Mouse (Mus musculus) neural tube, embryonic 15.5 days (tissue): ENCODE measurements at regions not wholly inside any gene's neighbourhood (a gene's known extent, or its start where the extent isn't known, plus 50 kb on each side); places are given as distances from the start of the nearest gene placed in this dataset.

Experiments used
- ATAC-seq: fragments of 200-750 bp; cut with Nextera tagmentation; 2 replicates; pipeline ENCODE4 v1.8.0; 2017; ENCODE audit warnings: mild to moderate bottlenecking, moderate TSS enrichment, moderate library complexity; ENCODE audit not compliant: low FRiP score
- H3K27ac ChIP-seq: fragments of 300-500 bp; sonication (generic); replicated peaks from 2 replicates; pipeline ENCODE4 v1.5.1; 2015; ENCODE audit warnings: mild to moderate bottlenecking, inconsistent platforms
- H3K27me3 ChIP-seq: fragments of 300-500 bp; sonication (generic); replicated peaks from 2 replicates; pipeline ENCODE4 v1.6.1; 2015; ENCODE audit warnings: inconsistent platforms
- H3K36me3 ChIP-seq: fragments of 300-500 bp; sonication (generic); 2 replicates; pipeline ENCODE4 v1.6.1; 2015; ENCODE audit warnings: inconsistent platforms
- H3K4me1 ChIP-seq: fragments of 300-500 bp; sonication (generic); 2 replicates; pipeline ENCODE4 v1.6.1; 2015; ENCODE audit warnings: inconsistent platforms
- H3K4me2 ChIP-seq: fragments of 300-500 bp; sonication (generic); 2 replicates; pipeline ENCODE4 v1.6.1; 2015; ENCODE audit warnings: inconsistent platforms, mild to moderate bottlenecking, moderate library complexity
- H3K4me3 ChIP-seq: fragments of 300-500 bp; sonication (generic); replicated peaks from 2 replicates; pipeline ENCODE4 v1.5.1; 2015; ENCODE audit warnings: mild to moderate bottlenecking, inconsistent platforms
- H3K9ac ChIP-seq: fragments of 300-500 bp; sonication (generic); replicated peaks from 2 replicates; pipeline ENCODE4 v1.6.1; 2015; ENCODE audit warnings: mild to moderate bottlenecking, inconsistent platforms
- H3K9me3 ChIP-seq: fragments of 300-500 bp; sonication (generic); replicated peaks from 2 replicates; pipeline ENCODE4 v1.6.1; 2016; ENCODE audit warnings: inconsistent platforms
- WGBS: fragments of 180-500 bp; shearing (Covaris S2); methylation state at CpG from one replicate; pipeline ENCODE4 v1.1.7; 2015; ENCODE audit warnings: mixed read lengths; 5-methylcytosine and 5-hydroxymethylcytosine counted together

DNA sequence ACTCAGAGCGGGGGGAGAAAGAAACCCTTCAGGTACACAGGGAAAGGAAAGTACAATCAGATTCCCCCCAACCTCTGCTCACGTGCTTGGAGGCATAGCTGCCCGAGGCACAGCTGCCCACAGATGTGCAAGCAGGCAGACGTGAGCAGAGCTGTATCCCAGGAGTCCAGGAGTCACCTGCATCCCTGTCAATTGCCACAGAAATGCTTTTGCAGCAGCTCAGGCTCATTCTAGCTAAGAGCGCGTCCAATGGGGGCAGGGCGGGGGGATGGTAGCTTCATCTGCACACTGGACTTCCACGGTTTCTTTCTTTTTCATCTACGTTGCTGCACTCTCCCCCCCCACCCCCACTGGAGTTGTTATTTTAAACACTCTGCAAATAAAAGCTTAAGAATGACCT, 66.0 kb upstream of the Fat4 start:
- H3K36me3 ChIP-seq: no peaks in the 10 kb centered on the region
- no peak for ATAC-seq
- no peak overlapping the region for H3K27ac ChIP-seq
- WGBS: 38% methylated on average over 9 of the region's 9 CpGs
- H3K27me3 ChIP-seq: no peaks in the 10 kb centered on the region
- H3K4me3 ChIP-seq: no peak overlapping the region
- no peaks in the 10 kb centered on the region; the same call in 1 of the 2 replicates for H3K9me3 ChIP-seq
- peaks cover 4% of the 10 kb centered on the region for H3K4me1 ChIP-seq
- H3K9ac ChIP-seq: no peak overlapping the region
- 0 out of 2 replicates have a peak overlapping the region, but pooled peaks have one; percentile 13 for H3K4me2 ChIP-seq

DNA sequence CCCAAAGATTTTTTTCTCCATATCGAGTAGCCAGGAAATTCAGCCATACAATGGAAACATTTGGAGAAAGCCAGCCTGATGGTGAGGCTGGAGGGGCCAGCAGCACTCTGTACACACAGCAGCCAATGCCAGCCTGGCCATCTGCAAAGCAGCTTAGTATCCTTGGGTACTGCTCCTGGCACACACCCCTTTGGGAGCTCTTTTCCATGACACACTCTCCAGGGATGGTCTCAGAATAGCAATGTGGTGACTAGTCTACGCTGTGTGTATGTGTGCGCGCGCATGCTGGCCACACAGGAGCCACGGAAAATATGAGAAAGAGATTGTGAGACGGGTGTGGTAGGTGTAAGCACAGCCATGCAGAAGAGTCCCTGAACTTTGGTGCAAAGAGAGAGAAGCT, 66.4 kb upstream of the Fat4 start:
- 86% methylated on average over 7 of the region's 7 CpGs for WGBS

GRCm38 (mm10) chr3:38817651-38818050, 69.1 kb upstream of the Fat4 start:
- Histone ChIP-seq H3K9ac (no peak overlapping the region), H3K9me3 (no peaks in the 10 kb centered on the region; the same call in 1 of the 2 replicates), H3K27ac (no peak overlapping the region), H3K27me3 (no peaks in the 10 kb centered on the region), H3K4me3 (no peak overlapping the region), H3K4me2 (no peak overlapping the region), H3K36me3 (no peaks in the 10 kb centered on the region), H3K4me1 (peaks cover 8% of the 10 kb centered on the region)
- WGBS: 59% methylated on average over 5 of the region's 5 CpGs
- no peak for ATAC-seq

More for the DNA sequence above, 66.4 kb upstream of the Fat4 start:
- Histone ChIP-seq H3K9me3 (no peaks in the 10 kb centered on the region; the same call in 1 of the 2 replicates), H3K4me2 (no peak overlapping the region), H3K4me3 (no peak overlapping the region), H3K36me3 (no peaks in the 10 kb centered on the region), H3K4me1 (peaks cover 4% of the 10 kb centered on the region), H3K27me3 (no peaks in the 10 kb centered on the region), H3K9ac (no peak overlapping the region), H3K27ac (no peak overlapping the region)
- no peak; the same call in 1 of the 2 replicates for ATAC-seq

GRCm38 (mm10) chr3:38812457-38812856, 74.3 kb upstream of the Fat4 start:
- Histone ChIP-seq H3K4me2 (no peak overlapping the region), H3K27me3 (no peaks in the 10 kb centered on the region), H3K36me3 (no peaks in the 10 kb centered on the region), H3K4me1 (peaks cover 7% of the 10 kb centered on the region; the same call in 1 of the 2 replicates), H3K9me3 (no peaks in the 10 kb centered on the region), H3K27ac (no peak overlapping the region), H3K4me3 (no peak overlapping the region), H3K9ac (no peak overlapping the region)
- no peak; the same call in 1 of the 2 replicates for ATAC-seq
- 32% methylated on average over 4 of the region's 4 CpGs for WGBS

- WGBS: 93% methylated on average over 8 of the region's 8 CpGs
- Histone ChIP-seq H3K27me3 (no peaks in the 10 kb centered on the region), H3K9me3 (no peaks in the 10 kb centered on the region), H3K4me3 (no peak overlapping the region), H3K9ac (no peak overlapping the region), H3K4me1 (peaks cover 13% of the 10 kb centered on the region; the same call in 1 of the 2 replicates), H3K4me2 (no peak overlapping the region), H3K36me3 (no peaks in the 10 kb centered on the region), H3K27ac (no peak overlapping the region)
- ATAC-seq: no peak
Observed at GRCm38 (mm10) chr3:38811635-38812034, 75.1 kb upstream of the Fat4 start.

- peaks cover 7% of the 10 kb centered on the region; the same call in 1 of the 2 replicates for H3K4me1 ChIP-seq
- WGBS: 76% methylated on average over 1 of the region's 1 CpGs
- H3K36me3 ChIP-seq: no peaks in the 10 kb centered on the region
- no peak overlapping the region for H3K9ac ChIP-seq
- no peaks in the 10 kb centered on the region for H3K27me3 ChIP-seq
- H3K4me2 ChIP-seq: no peak overlapping the region
- no peak for ATAC-seq
- H3K9me3 ChIP-seq: no peaks in the 10 kb centered on the region
- H3K27ac ChIP-seq: no peak overlapping the region
- no peak overlapping the region for H3K4me3 ChIP-seq
Observed at GRCm38 (mm10) chr3:38806469-38807055, 80.2 kb upstream of the Fat4 start.

GRCm38 (mm10) chr3:38806036-38806435, 80.7 kb upstream of the Fat4 start:
- H3K36me3 ChIP-seq: no peaks in the 10 kb centered on the region
- no peak overlapping the region for H3K4me2 ChIP-seq
- no peak overlapping the region for H3K9ac ChIP-seq
- H3K9me3 ChIP-seq: no peaks in the 10 kb centered on the region
- no peak overlapping the region for H3K27ac ChIP-seq
- H3K4me3 ChIP-seq: no peak overlapping the region
- peaks cover 7% of the 10 kb centered on the region; the same call in 1 of the 2 replicates for H3K4me1 ChIP-seq
- 65% methylated on average over 5 of the region's 5 CpGs for WGBS
- ATAC-seq: no peak
- no peaks in the 10 kb centered on the region for H3K27me3 ChIP-seq

DNA sequence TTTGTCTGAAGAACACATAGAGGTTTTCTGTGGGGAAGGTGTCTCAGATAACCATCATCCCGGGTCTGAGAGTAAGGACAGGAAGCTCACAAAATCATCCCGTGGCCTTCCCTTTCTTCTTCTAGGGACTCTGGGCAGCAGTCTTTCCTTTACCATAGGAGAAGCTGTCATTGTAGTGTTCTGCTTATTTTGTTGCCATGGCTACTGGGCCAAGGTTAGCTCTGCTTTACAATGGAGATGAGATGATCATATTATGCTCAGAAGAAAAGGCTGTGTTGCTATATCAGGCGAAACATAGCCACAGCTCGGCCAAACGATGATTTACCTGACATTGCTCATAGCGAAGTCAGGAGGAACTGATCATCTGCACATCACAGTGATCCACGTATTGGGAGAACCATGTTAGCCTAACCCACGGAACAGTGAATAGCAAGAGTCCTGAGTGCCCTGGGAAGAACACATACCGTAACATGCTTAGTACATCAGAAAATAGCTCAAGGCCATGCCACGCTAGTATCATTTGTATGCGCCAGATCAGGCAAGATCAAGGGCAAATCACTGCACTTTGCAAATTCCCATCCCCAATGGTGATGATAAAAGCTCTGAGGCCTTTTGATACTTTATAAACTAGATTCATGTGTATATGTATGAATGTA, 91.0 kb upstream of the Fat4 start:
- ATAC-seq: peak; percentile 56; the same call in 1 of the 2 replicates
- H3K27ac ChIP-seq: no peak overlapping the region

GRCm38 (mm10) chr3:38793221-38793620, 93.5 kb upstream of the Fat4 start:
- no peaks in the 10 kb centered on the region for H3K36me3 ChIP-seq
- H3K27me3 ChIP-seq: no peaks in the 10 kb centered on the region
- no peak overlapping the region for H3K4me3 ChIP-seq
- no peak overlapping the region for H3K4me2 ChIP-seq
- H3K9ac ChIP-seq: no peak overlapping the region
- no peak for ATAC-seq
- H3K27ac ChIP-seq: no peak overlapping the region
- 88% methylated on average over 3 of the region's 3 CpGs for WGBS
- peaks cover 7% of the 10 kb centered on the region for H3K4me1 ChIP-seq
- H3K9me3 ChIP-seq: no peaks in the 10 kb centered on the region

More for the DNA sequence above, 91.0 kb upstream of the Fat4 start:
- no peak overlapping the region for H3K9ac ChIP-seq
- 0 out of 2 replicates have a peak, but pooled peaks cover 6% of the 10 kb centered on the region for H3K4me1 ChIP-seq
- H3K4me3 ChIP-seq: no peak overlapping the region
- WGBS: 76% methylated on average over 11 of the region's 11 CpGs
- H3K36me3 ChIP-seq: no peaks in the 10 kb centered on the region
- H3K27me3 ChIP-seq: no peaks in the 10 kb centered on the region
- H3K9me3 ChIP-seq: no peaks in the 10 kb centered on the region
- no peak overlapping the region for H3K4me2 ChIP-seq

DNA sequence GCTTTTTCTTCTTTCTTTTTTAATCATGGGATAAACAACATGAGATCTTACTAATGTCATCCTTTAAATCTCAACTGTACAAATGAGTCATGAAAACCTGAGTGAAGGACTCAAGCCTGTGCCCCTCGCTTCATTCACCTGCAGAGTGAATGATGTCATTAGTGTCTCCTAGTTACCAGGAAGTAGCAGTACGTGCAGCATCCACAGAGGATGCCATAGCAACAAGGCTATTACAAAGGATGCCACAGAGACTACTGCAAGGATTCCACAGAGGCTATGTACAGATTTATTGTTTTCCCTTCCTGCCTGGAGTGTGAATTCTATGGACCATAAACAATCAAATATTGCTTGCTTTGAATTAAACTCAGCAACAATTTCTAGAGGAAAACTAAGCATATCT, 98.0 kb upstream of the Fat4 start:
- no peak overlapping the region for H3K4me2 ChIP-seq
- H3K27me3 ChIP-seq: no peaks in the 10 kb centered on the region
- no peaks in the 10 kb centered on the region for H3K36me3 ChIP-seq
- H3K4me1 ChIP-seq: peaks cover 3% of the 10 kb centered on the region
- no peak overlapping the region for H3K4me3 ChIP-seq
- H3K9me3 ChIP-seq: no peaks in the 10 kb centered on the region
- no peak overlapping the region for H3K9ac ChIP-seq
- 0 out of 2 replicates have a peak overlapping the region, but pooled peaks have one; percentile 9 for H3K27ac ChIP-seq
- peak; percentile 87 for ATAC-seq
- WGBS: 8% methylated on average over 2 of the region's 2 CpGs

GRCm38 (mm10) chr3:38783711-38784110, 103.0 kb upstream of the Fat4 start:
- Histone ChIP-seq H3K36me3 (no peaks in the 10 kb centered on the region), H3K4me3 (no peak overlapping the region), H3K27ac (no peak overlapping the region), H3K9ac (no peak overlapping the region), H3K4me2 (no peak overlapping the region), H3K4me1 (peaks cover 1% of the 10 kb centered on the region), H3K27me3 (no peaks in the 10 kb centered on the region), H3K9me3 (no peaks in the 10 kb centered on the region)
- WGBS: 93% methylated on average over 6 of the region's 6 CpGs
- ATAC-seq: no peak

DNA sequence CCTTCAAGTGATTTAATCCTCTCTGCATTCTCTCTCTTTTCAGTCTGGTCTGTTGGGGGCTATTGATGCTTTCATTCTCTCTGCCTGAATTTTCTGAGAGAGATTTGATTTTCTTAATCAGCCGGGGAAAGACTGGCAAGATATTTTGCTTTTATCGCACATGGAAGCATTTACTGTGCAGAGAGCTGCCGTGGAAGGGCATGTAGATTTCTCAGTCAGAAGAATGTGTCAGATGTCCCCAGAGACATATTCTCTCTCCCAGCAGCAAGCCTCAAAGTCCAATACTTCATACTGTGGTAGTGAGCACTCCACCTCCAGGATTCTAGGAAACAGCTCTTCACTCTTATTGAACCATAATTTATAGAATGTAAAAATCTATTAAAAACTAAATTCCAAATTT, 103.7 kb upstream of the Fat4 start:
- Histone ChIP-seq H3K9me3 (no peaks in the 10 kb centered on the region), H3K4me1 (no peaks in the 10 kb centered on the region), H3K4me2 (no peak overlapping the region), H3K36me3 (no peaks in the 10 kb centered on the region), H3K27ac (no peak overlapping the region), H3K4me3 (no peak overlapping the region), H3K27me3 (no peaks in the 10 kb centered on the region), H3K9ac (no peak overlapping the region)
- ATAC-seq: no peak
- WGBS: 49% methylated on average over 3 of the region's 3 CpGs
